Mouse (Mus musculus) midbrain, embryonic 11.5 days (tissue): ENCODE measurements around the gene Olfr808. TPM values are rescaled to one million over a fixed set of nuclear protein-coding genes. Genes with fewer than 3 reads are reported as not detected.

ENCODE experiments used
- microRNA-seq: library from miRNA; unstranded; fragments of <30 nt; microRNA quantifications from one replicate; pipeline ENCODE4, GENCODE M21; 2017
- polyA plus RNA-seq: library from polyadenylated mRNA; unstranded; fragments of >200 nt; fragmentation: Nextera tagmentation; extraction: Ambion mirVana; gene quantifications from 2 replicates; pipeline ENCODE4 v1.2.1, GENCODE M21; 2014

Olfr808 gene
- polyA plus RNA-seq, 1 experiment from 2014 or later = not detected

Small RNAs within 50 kb of the gene (microRNA-seq; reads per million reads assigned to microRNA genes)
- gene Gm24485 = not detected

Other genes starting within 250 kb of the Olfr808 start
- gene Olfr791, start 243.7 kb upstream of the Olfr808 start, polyA plus RNA-seq = not detected in 2 replicates
- not detected in 2 replicates for gene Olfr792, start 226.3 kb upstream of the Olfr808 start, polyA plus RNA-seq
- gene Olfr794, start 197.8 kb upstream of the Olfr808 start, polyA plus RNA-seq = not detected in 2 replicates
- gene Olfr796, start 152.9 kb upstream of the Olfr808 start, polyA plus RNA-seq = not detected in 2 replicates
- gene Olfr798, start 137.5 kb upstream of the Olfr808 start, polyA plus RNA-seq = not detected in 2 replicates
- not detected in 2 replicates for gene Olfr799, start 128.0 kb upstream of the Olfr808 start, polyA plus RNA-seq
- not detected in 2 replicates for gene Olfr800, start 107.8 kb upstream of the Olfr808 start, polyA plus RNA-seq
- gene Olfr801, start 91.6 kb upstream of the Olfr808 start, polyA plus RNA-seq = not detected in 2 replicates
- gene Olfr802, start 77.3 kb upstream of the Olfr808 start, polyA plus RNA-seq = not detected in 2 replicates
- gene Olfr803, start 71.2 kb upstream of the Olfr808 start, polyA plus RNA-seq = not detected in 2 replicates
- not detected in 2 replicates for gene Olfr804, start 62.3 kb upstream of the Olfr808 start, polyA plus RNA-seq
- not detected in 2 replicates for gene Olfr805, start 36.1 kb upstream of the Olfr808 start, polyA plus RNA-seq
- gene Olfr806, start 23.6 kb upstream of the Olfr808 start, polyA plus RNA-seq = not detected in 2 replicates
- gene Olfr807, start 7.7 kb upstream of the Olfr808 start, polyA plus RNA-seq = not detected in 2 replicates
- gene Olfr809, start 9.2 kb downstream of the Olfr808 start, polyA plus RNA-seq = not detected in 2 replicates
- not detected in 2 replicates for gene Olfr810, start 29.4 kb downstream of the Olfr808 start, polyA plus RNA-seq
- not detected in 2 replicates for gene Olfr811, start 38.9 kb downstream of the Olfr808 start, polyA plus RNA-seq
- gene Olfr812, start 80.6 kb downstream of the Olfr808 start, polyA plus RNA-seq = not detected in 2 replicates
- not detected in 2 replicates for gene Olfr813, start 89.9 kb downstream of the Olfr808 start, polyA plus RNA-seq
- gene Olfr814, start 114.4 kb downstream of the Olfr808 start, polyA plus RNA-seq = not detected in 2 replicates
- not detected in 2 replicates for gene Olfr815, start 140.4 kb downstream of the Olfr808 start, polyA plus RNA-seq
- not detected in 2 replicates for gene Olfr816, start 150.1 kb downstream of the Olfr808 start, polyA plus RNA-seq
- not detected in 2 replicates for gene Olfr818, start 183.6 kb downstream of the Olfr808 start, polyA plus RNA-seq
- gene Olfr819, start 201.8 kb downstream of the Olfr808 start, polyA plus RNA-seq = not detected in 2 replicates
- not detected in 2 replicates for gene Olfr247, start 210.7 kb downstream of the Olfr808 start, polyA plus RNA-seq
- gene Gm10310, start 219.6 kb downstream of the Olfr808 start, polyA plus RNA-seq = not detected in 2 replicates
- gene Olfr820, start 247.1 kb downstream of the Olfr808 start, polyA plus RNA-seq = not detected in 2 replicates